Mouse (Mus musculus) right cerebral cortex, postnatal 25 days (tissue): ENCODE measurements around the gene Gm21440.
"Not testable (repeated sequence)": the region's sequence is repeated elsewhere in the genome, so short reads cannot be mapped to it uniquely, and the experiment has no call there.

Experiments
- DNase-seq: peaks from one replicate; pipeline ENCODE4 v3.0.0; 2022

Gm21440 gene

GRCm38 (mm10) chrY:13252091-13252490, at the start of gene Gm21440, which contains the start of gene Gm21454:
Gene Gm21440, plus strand, starts transcription at chrY:13252391.
Gene Gm21454, plus strand, starts transcription at chrY:13252442.
- DNase-seq: not testable (repeated sequence)

- DNase-seq: not testable (repeated sequence)
Observed at GRCm38 (mm10) chrY:13223828-13224227, 28.4 kb upstream of the Gm21440 start, which contains the start of gene Gm21828. Gene Gm21828, minus strand, starts transcription at chrY:13223928.
